Mouse (Mus musculus): ENCODE measurements around the gene Tmc6. TPM values are rescaled to one million over a fixed set of nuclear protein-coding genes. Genes with fewer than 3 reads are reported as not detected.

The Tmc6 gene
- total and polyA plus RNA-seq, 3 experiments = 16.8 to 28.4 (median 26.8) TPM

GRCm38 (mm10) chr11:117826916-117827315 is 44.9 kb upstream of the Tmc6 start:
- peak; percentile 31 for DNase-seq (ENCODE audit: extremely low read depth)
- dilution Hi-C loops (cut with MboI; ENCODE audit: extremely low pct_ligation_motif_present, extremely low pct_unique_long_range_greater_than_20kb, low sequenced_read_pairs) = no loop called here
- peak overlapping the region; percentile 94 for H3K27ac ChIP-seq (ENCODE audit: insufficient read depth, low read depth)

GRCm38 (mm10) chr11:117826164-117826563 is 44.2 kb upstream of the Tmc6 start:
- peak overlapping the region; percentile 64 to 77 (median 65) for H3K4me3 ChIP-seq (replicated peaks in 1 of 3; ENCODE audit: low read depth in 2 of 3, low read length in 2 of 3, poor library complexity in 1 of 3)
- peaks cover 14 to 60% of the 10 kb centered on the region in 2 experiments for H3K4me1 ChIP-seq (ENCODE audit: control insufficient read depth in 1 of 2, insufficient read depth in 2 of 2)
- no peaks in the 10 kb centered on the region for H3K9me3 ChIP-seq (replicated peaks; ENCODE audit: low read length)
- H3K27me3 ChIP-seq (replicated peaks) = no peaks in the 10 kb centered on the region
- peaks cover 51% of the 10 kb centered on the region for H3K79me2 ChIP-seq (replicated peaks; ENCODE audit: control insufficient read depth, extremely low read depth, insufficient read depth, poor library complexity, severe bottlenecking)
- dilution Hi-C loops (cut with MboI; ENCODE audit: extremely low pct_ligation_motif_present, extremely low pct_unique_long_range_greater_than_20kb, low sequenced_read_pairs) (no loop called here), in situ Hi-C loops (cut with MboI; ENCODE audit: low pct_ligation_motif_present, low pct_unique_long_range_greater_than_20kb, low sequenced_read_pairs) (loop anchor here (5.0 to 10.0 kb wide), 3 partner anchors 34 to 351 kb away; no protein-coding TSS in a partner anchor)
- peak overlapping the region; percentile 94 for H3K27ac ChIP-seq (ENCODE audit: insufficient read depth, low read depth)
- peak; percentile 8; the same call in 1 of the 2 replicates for TF ChIP-seq MXI1 (IDR thresholded peaks at IDR 0.05; ENCODE audit: low read depth, low read length)
- TF ChIP-seq NRF1 (IDR thresholded peaks at IDR 0.05; ENCODE audit: low read depth, low read length) = peak; percentile 63
- TF ChIP-seq MAX (IDR thresholded peaks at IDR 0.05; ENCODE audit: low read length) = 0 out of 2 replicates have a peak, but pooled peaks have one; percentile 14
- peak; percentile 63 for TF ChIP-seq ZMIZ1 (IDR thresholded peaks at IDR 0.05; ENCODE audit: low read depth, low read length)
- no peak for TF ChIP-seq POLR2A (IDR thresholded peaks at IDR 0.05; ENCODE audit: low read depth, low read length)
- TF ChIP-seq E2F4 (IDR thresholded peaks at IDR 0.05; ENCODE audit: insufficient replicate concordance, low read depth, low read length) = no peak
- 0 out of 2 replicates have a peak, but pooled peaks have one; percentile 8 for TF ChIP-seq BHLHE40 (IDR thresholded peaks at IDR 0.05; ENCODE audit: low read depth, low read length)
- no peak for TF ChIP-seq MYC (IDR thresholded peaks at IDR 0.05; ENCODE audit: low read depth, low read length)
- TF ChIP-seq CHD1 (IDR thresholded peaks at IDR 0.05; ENCODE audit: low read depth, low read length) = peak; percentile 98; the same call in 1 of the 2 replicates
- peak; percentile 4; the same call in 1 of the 2 replicates for TF ChIP-seq TCF12 (IDR thresholded peaks at IDR 0.05; ENCODE audit: low read depth, low read length)
- no peak for TF ChIP-seq IRF4 (IDR thresholded peaks at IDR 0.05; ENCODE audit: low read depth, low read length)
- TF ChIP-seq UBTF (IDR thresholded peaks at IDR 0.05; ENCODE audit: low read depth, low read length) = no peak
- TF ChIP-seq ZKSCAN1 (IDR thresholded peaks at IDR 0.05; ENCODE audit: borderline replicate concordance, low read depth, low read length) = no peak
- H3K36me3 ChIP-seq (replicated peaks in 1 of 2; ENCODE audit: control insufficient read depth in 1 of 2, insufficient read depth in 1 of 2, low read length in 1 of 2) = peaks cover 25 to 40% of the 10 kb centered on the region in 2 experiments
- H3K9ac ChIP-seq (ENCODE audit: insufficient read depth, low read depth) = peak overlapping the region; percentile 85
- H3K4me2 ChIP-seq (ENCODE audit: insufficient read depth, low read depth, poor library complexity, severe bottlenecking) = peak overlapping the region; percentile 89
- no peak for DNase-seq (ENCODE audit: extremely low read depth)

More at GRCm38 (mm10) chr11:117826916-117827315, 44.9 kb upstream of the Tmc6 start:
- TF ChIP-seq UBTF (IDR thresholded peaks at IDR 0.05; ENCODE audit: low read depth, low read length) (no peak), JUND (conservative IDR thresholded peaks at IDR 0.05; ENCODE audit: low read depth, low read length) (no peak), ZNF384 (IDR thresholded peaks at IDR 0.05; ENCODE audit: low read depth, low read length) (0 out of 2 replicates have a peak, but pooled peaks have one; percentile 37), SIN3A (IDR thresholded peaks at IDR 0.05; ENCODE audit: low read length) (peak; percentile 71), MAX (IDR thresholded peaks at IDR 0.05; ENCODE audit: low read length) (0 out of 2 replicates have a peak, but pooled peaks have one; percentile 8)
- Histone ChIP-seq H3K27me3 (replicated peaks) (no peaks in the 10 kb centered on the region), H3K79me2 (replicated peaks; ENCODE audit: control insufficient read depth, extremely low read depth, insufficient read depth, poor library complexity, severe bottlenecking) (peaks cover 51% of the 10 kb centered on the region), H3K4me3 (replicated peaks in 1 of 3; ENCODE audit: low read depth in 2 of 3, low read length in 2 of 3, poor library complexity in 1 of 3) (peak overlapping the region; percentile 64 to 77 (median 65)), H3K4me2 (ENCODE audit: insufficient read depth, low read depth, poor library complexity, severe bottlenecking) (peak overlapping the region; percentile 89), H3K9me3 (replicated peaks; ENCODE audit: low read length) (no peaks in the 10 kb centered on the region), H3K4me1 (ENCODE audit: control insufficient read depth in 1 of 2, insufficient read depth in 2 of 2) (peaks cover 12 to 59% of the 10 kb centered on the region in 2 experiments), H3K9ac (ENCODE audit: insufficient read depth, low read depth) (peak overlapping the region; percentile 85), H3K36me3 (replicated peaks in 1 of 2; ENCODE audit: control insufficient read depth in 1 of 2, insufficient read depth in 1 of 2, low read length in 1 of 2) (peaks cover 18 to 32% of the 10 kb centered on the region in 2 experiments)
- in situ Hi-C loops (cut with MboI; ENCODE audit: low pct_ligation_motif_present, low pct_unique_long_range_greater_than_20kb, low sequenced_read_pairs) = loop anchor here (5.0 to 10.0 kb wide), 3 partner anchors 35 to 352 kb away; no protein-coding TSS in a partner anchor

Measured in CH12.LX (cell line).